Mouse (Mus musculus): ENCODE data around the gene Vsir.

The Vsir gene

DNA sequence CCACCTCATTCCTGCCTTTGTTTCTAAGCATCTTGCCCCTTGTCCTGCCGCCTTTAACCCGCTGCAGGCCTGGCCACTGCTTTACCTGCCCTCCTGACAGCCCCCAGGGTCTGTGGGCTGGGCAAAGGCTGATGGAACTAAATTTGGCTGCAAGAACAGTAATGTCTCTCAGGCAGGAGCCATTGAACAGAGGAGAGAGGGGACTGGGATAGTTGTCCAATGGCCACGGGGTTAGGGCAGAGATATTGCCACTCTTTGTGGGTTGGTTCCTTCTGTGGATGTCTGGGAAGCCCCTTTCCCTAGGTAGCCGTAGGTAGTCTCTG is 7.3 kb downstream of the Vsir start:
- no peak for DNase-seq

- DNase-seq = no peak
Measured at GRCm38 (mm10) chr10:60354881-60355677, 8.4 kb downstream of the Vsir start.

- no peak for DNase-seq
Measured at GRCm38 (mm10) chr10:60357441-60357840, 10.8 kb downstream of the Vsir start.

DNA sequence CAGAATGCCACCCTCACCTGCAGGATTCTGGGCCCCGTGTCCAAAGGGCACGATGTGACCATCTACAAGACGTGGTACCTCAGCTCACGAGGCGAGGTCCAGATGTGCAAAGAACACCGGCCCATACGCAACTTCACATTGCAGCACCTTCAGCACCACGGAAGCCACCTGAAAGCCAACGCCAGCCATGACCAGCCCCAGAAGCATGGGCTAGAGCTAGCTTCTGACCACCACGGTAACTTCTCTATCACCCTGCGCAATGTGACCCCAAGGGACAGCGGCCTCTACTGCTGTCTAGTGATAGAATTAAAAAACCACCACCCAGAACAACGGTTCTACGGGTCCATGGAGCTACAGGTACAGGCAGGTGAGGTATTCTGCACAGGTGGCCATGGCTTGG is 11.2 kb downstream of the Vsir start:
- no peak for DNase-seq

- no peak for DNase-seq
Measured at GRCm38 (mm10) chr10:60358776-60359175, 12.1 kb downstream of the Vsir start.

DNA sequence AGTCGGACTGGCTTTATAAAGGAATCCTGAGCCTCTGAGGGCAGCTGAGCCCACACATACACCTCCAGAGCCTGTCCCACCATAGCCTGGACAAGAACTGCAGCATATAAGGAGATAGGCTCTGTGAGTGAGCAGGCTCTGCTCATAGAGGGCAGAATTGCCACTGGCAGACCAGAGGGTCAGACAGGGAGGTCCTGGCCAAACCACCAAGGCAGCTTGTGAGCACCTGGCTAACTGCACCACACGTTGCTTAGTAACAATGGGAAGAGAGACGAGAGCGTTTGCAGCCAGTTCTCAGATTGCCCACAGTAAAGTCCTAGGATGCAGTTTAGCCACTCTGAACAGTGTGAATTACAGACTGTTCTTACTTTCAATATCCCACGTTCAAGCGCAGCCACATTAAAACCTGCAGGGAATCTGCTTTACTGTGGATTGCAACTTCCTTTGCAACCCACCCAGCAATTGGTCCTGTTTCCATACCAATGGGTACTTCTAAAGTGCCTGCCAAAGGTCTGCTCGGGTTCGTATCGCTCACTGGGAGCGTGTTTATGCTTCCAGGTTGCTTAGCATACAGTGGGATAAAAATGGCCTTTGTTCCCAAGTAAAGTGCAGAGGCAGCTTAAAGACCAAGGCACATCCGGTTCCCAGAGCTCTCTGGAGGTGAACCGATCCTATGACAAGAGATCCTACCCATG is 15.1 kb downstream of the Vsir start:
- no peak for DNase-seq

- no peak for DNase-seq
Measured at GRCm38 (mm10) chr10:60362310-60362628, 15.6 kb downstream of the Vsir start.

DNA sequence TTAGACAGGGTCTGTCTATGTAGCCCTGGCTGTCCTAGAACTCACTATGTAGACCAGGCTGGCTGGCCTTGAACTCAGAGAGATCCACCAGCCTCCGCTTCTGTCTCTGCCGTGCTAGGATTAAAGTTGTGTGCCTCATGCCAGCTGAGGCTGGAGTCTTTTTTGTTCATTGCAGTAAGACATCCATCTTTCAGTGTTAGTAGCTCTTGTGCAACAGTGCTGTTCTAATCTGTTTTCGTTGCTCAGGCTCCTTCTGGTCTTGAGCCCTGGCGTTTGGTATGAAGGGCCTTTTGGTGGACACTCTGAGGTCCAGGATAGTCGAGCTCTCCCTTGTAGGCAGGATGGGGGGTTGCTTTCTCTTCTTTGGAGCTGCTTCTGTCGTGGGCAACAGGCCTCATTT is 16.8 kb downstream of the Vsir start:
- DNase-seq = no peak

DNA sequence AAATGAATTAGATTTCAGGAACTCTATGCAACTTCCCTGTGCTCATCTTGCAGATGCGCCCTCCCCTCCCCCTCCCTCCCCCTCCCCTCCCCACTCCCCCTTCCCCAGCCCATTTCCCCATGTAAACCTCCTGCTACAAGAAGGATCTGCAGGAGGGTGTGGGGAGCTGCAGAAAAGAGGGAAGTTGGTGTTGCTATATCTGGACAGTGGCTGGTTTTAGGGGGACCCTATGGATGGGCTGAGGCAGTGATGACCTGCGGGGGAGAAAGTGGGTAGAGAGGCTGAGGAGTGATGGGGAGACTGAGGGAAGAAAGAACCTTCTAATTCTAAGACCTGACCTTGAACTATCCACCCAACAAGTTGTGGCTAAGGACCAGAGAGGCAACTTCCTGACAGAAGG is 20.5 kb downstream of the Vsir start:
- no peak for DNase-seq

GRCm38 (mm10) chr10:60367904-60368303 is 21.3 kb downstream of the Vsir start:
- DNase-seq = no peak

- no peak for DNase-seq
Measured at GRCm38 (mm10) chr10:60369405-60369804, 22.8 kb downstream of the Vsir start.

DNA sequence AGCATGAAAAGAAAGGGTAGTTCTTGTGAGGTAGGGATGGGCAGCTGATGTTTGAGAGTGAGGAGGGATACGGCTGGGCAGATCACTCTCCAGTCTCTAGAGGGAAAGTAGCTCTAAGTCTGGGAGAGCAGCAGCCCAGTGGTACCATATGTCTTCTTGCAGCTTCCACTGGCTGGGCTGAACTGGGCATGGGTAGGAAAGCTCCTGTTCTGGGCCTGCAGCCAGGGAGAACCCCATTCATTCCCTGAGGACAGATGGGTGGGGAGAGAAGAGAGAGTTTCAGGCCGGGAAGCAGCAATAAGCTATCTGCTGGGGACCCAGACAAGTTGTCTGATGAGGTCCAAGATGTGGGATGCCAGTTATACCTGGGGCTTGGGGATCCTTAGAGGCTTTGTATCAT is 23.4 kb downstream of the Vsir start:
- no peak for DNase-seq

DNA sequence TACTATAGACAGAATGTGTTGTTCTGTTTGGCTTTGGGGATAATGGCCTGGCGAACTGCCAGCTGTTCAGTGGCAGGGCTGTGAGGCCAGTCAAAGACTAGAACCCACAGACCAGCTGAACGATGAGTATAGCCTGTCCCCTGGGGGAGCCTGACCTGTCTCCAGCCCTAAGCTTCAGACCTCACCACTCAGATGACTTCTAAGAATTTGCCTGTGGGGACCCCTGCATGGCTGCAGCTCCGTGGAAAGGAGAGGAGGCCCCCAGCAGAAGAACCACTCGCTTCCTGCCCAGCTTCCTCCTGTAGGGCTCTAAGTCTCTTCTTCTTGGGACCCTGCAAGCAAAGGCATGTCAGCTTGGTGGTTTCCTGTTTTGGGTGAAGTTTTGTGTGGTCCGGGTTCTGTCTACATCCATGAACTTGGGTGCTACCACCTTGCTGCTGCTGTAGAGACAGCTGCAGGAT is 24.0 kb downstream of the Vsir start:
- no peak for DNase-seq

GRCm38 (mm10) chr10:60371596-60372386 is 25.1 kb downstream of the Vsir start:
- DNase-seq = peak; percentile 22

- no peak for DNase-seq
Measured at GRCm38 (mm10) chr10:60373543-60373936, 26.9 kb downstream of the Vsir start.

GRCm38 (mm10) chr10:60373937-60374578 is 27.4 kb downstream of the Vsir start:
- peak; percentile 59 for DNase-seq

DNA sequence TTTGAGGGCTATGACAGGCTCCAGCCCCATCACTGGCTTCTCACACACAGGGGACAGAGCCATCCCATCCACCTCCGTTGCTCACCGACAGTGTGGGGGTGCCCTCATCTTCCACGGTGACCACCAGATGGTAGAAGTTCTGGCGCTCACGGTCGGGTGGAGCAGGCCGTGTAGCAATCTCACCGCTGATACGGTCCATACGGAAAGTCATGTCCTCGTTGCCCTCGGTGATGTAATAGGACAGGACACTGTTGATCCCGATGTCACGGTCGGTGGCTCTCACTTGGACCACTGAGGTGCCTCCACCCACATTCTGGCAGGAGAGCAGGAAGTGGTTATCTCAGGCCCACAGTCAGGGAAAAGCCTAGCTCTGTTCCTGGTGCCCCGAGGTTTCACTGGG is 30.1 kb downstream of the Vsir start:
- no peak for DNase-seq

DNA sequence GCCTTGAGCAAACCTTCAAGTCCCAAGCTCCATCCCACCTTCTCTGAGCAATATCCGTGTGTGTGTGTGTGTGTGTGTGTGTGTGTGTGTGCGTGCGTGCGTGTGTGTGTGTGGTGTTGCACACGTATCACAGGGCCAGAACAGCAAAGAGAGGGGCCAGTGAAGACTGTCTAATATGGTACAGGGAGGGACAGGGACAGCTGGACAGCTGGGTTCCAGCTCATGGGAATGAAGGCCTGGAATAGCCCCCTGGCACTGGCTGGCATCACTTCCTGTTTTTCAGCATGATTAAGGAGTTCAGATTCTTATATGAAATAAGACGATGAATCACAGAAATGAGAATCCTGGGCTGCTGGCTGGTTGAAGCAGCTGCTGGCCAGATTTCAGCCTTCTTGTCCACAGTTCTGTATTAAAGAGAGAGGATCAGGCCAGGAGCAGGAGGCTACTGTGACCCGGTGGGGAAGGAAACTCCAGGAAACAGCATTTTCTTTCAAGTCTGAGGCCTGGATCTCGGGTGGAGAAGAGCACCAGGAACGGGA is 32.8 kb downstream of the Vsir start:
- DNase-seq = no peak

DNA sequence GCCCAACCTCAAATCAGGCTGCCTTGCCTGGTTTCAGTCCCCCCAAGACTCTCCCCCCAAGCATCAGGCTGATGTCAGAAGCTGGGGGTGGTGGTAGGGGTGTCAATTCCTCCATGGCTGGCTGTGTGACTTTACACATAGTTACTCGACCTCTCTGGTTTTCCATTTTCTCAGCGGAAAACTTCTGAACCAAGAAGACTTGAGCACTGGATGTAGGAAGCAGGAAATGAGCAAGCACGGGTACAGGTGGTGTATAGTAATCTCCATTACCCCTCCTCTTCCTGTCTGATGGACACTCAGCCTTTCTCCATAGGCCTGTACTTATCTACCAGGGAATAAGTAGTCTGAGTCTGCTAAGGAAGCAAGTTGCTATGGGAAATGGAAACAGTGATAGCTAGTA is 33.6 kb downstream of the Vsir start:
- no peak for DNase-seq

GRCm38 (mm10) chr10:60381142-60381925 is 34.7 kb downstream of the Vsir start:
- no peak for DNase-seq

- no peak for DNase-seq
Measured at GRCm38 (mm10) chr10:60388332-60388731, 41.7 kb downstream of the Vsir start.

GRCm38 (mm10) chr10:60389447-60389865 is 42.8 kb downstream of the Vsir start:
- DNase-seq = peak; percentile 18
